20 mouse cellular contexts compared by ENCODE assay signal in genomic region chr1:138909654-138910053, GRCm38 (mm10). TPM values are rescaled to one million over a fixed set of nuclear protein-coding genes. Genes with fewer than 3 reads are reported as not detected.
DNase-seq lines count a peak whose midpoint lies in the region; ATAC-seq and TF ChIP-seq lines count a peak whose summit lies in the region.
"Had no signal": no experiment of that assay in that cellular context is flagged by ENCODE, and none has a peak within 500 bp of the region (broad histone marks: within the 10 kb centered on the region; RNA-seq: fewer than 3 reads in every experiment).

No protein-coding gene starts in this region.

- no peak overlapping the region for H3K9ac ChIP-seq in kidney, postnatal 0 days (ENCODE audit: low read depth, low read length)
- no peak overlapping the region for H3K9ac ChIP-seq in lung, postnatal 0 days (replicated peaks; ENCODE audit: low read depth)
- no peak overlapping the region for H3K9ac ChIP-seq in stomach, embryonic 14.5 days (replicated peaks; ENCODE audit: low read depth, low read length)
- H3K9ac ChIP-seq: embryonic facial prominence, embryonic 15.5 days; forebrain, embryonic 15.5 days; heart, embryonic 12.5 days; hindbrain, embryonic 14.5 days had no signal

- WGBS in kidney, postnatal 0 days, result 20% methylated on average over 2 of the region's 2 CpGs
- 34% methylated on average over 2 of the region's 2 CpGs for WGBS in lung, postnatal 0 days
- WGBS in stomach, embryonic 14.5 days, result 36% methylated on average over 2 of the region's 2 CpGs

- 0 out of 2 replicates have a peak, but pooled peaks cover 3% of the 10 kb centered on the region for H3K4me1 ChIP-seq in kidney, postnatal 0 days (replicated peaks; ENCODE audit: insufficient read depth, low read length)
- H3K4me1 ChIP-seq in lung, postnatal 0 days (ENCODE audit: insufficient read depth, low read depth, low read length), result no peaks in the 10 kb centered on the region
- H3K4me1 ChIP-seq in stomach, embryonic 14.5 days (ENCODE audit: control insufficient read depth, insufficient read depth, low read length), result no peaks in the 10 kb centered on the region; the same call in 1 of the 2 replicates
- H3K4me1 ChIP-seq: embryonic facial prominence, embryonic 15.5 days; forebrain, embryonic 10.5 days; hindbrain, embryonic 10.5 days had no signal

- no peak for TF ChIP-seq CTCF in kidney, postnatal 0 days (IDR thresholded peaks at IDR 0.05; ENCODE audit: low read depth)
- TF ChIP-seq CTCF in lung, postnatal 0 days (IDR thresholded peaks at IDR 0.05), result no peak

- TF ChIP-seq EP300 in lung, postnatal 0 days (IDR thresholded peaks at IDR 0.05), result no peak

- H3K36me3 ChIP-seq in kidney, postnatal 0 days (ENCODE audit: insufficient read depth, low read length), result no peaks in the 10 kb centered on the region
- H3K36me3 ChIP-seq in lung, postnatal 0 days (ENCODE audit: insufficient read depth, low read length), result no peaks in the 10 kb centered on the region
- H3K36me3 ChIP-seq in stomach, embryonic 14.5 days (ENCODE audit: control insufficient read depth, insufficient read depth, low read length), result no peaks in the 10 kb centered on the region
- H3K36me3 ChIP-seq: embryonic facial prominence, embryonic 15.5 days; forebrain, embryonic 10.5 days; forebrain, embryonic 15.5 days; heart, embryonic 12.5 days; hindbrain, embryonic 10.5 days had no signal

- ATAC-seq in kidney, postnatal 0 days (replicated peaks; ENCODE audit: low FRiP score, low read depth), result no peak
- peak; percentile 52 for ATAC-seq in lung, postnatal 0 days
- ATAC-seq in stomach, embryonic 14.5 days (ENCODE audit: insufficient number of reproducible peaks, insufficient read depth, low FRiP score, low read depth), result peak; percentile 24; the same call in 1 of the 2 replicates
- ATAC-seq: forebrain, embryonic 15.5 days had no signal

- H3K27ac ChIP-seq in kidney, postnatal 0 days, result no peak overlapping the region
- H3K27ac ChIP-seq in lung, postnatal 0 days (ENCODE audit: low read length), result no peak overlapping the region
- no peak overlapping the region for H3K27ac ChIP-seq in stomach, embryonic 14.5 days (ENCODE audit: low read length)
- H3K27ac ChIP-seq: embryonic facial prominence, embryonic 15.5 days; forebrain, embryonic 10.5 days; forebrain, embryonic 15.5 days; heart, adult 2 months; hindbrain, embryonic 10.5 days; hindbrain, embryonic 14.5 days had no signal

- intact Hi-C loops in left cerebral cortex, postnatal 4 days (cut with DNase I), result no loop called here

- H3K9me3 ChIP-seq in kidney, postnatal 0 days (replicated peaks; ENCODE audit: low read length), result no peaks in the 10 kb centered on the region
- H3K9me3 ChIP-seq in lung, postnatal 0 days (ENCODE audit: low read length), result no peaks in the 10 kb centered on the region
- no peaks in the 10 kb centered on the region for H3K9me3 ChIP-seq in stomach, embryonic 14.5 days (ENCODE audit: control insufficient read depth, low read depth, low read length)
- H3K9me3 ChIP-seq: embryonic facial prominence, embryonic 15.5 days; forebrain, embryonic 10.5 days; forebrain, embryonic 15.5 days; heart, embryonic 12.5 days; hindbrain, embryonic 10.5 days had no signal

- H3K4me2 ChIP-seq in kidney, postnatal 0 days (ENCODE audit: low read length), result no peak overlapping the region
- no peak overlapping the region for H3K4me2 ChIP-seq in lung, postnatal 0 days (replicated peaks; ENCODE audit: low read depth, low read length)
- H3K4me2 ChIP-seq in stomach, embryonic 14.5 days (replicated peaks; ENCODE audit: low read depth, low read length), result no peak overlapping the region
- H3K4me2 ChIP-seq: embryonic facial prominence, embryonic 15.5 days; forebrain, embryonic 15.5 days; heart, embryonic 12.5 days; hindbrain, embryonic 14.5 days had no signal

- DNase-seq in kidney, postnatal 0 days (ENCODE audit: low spot score), result peak; percentile 16
- no peak for DNase-seq in kidney, postnatal 25 days
- DNase-seq in lung, postnatal 0 days (ENCODE audit: low spot score), result peak; percentile 45
- no peak for DNase-seq in lung, postnatal 25 days (ENCODE audit: low spot score)
- no peak for DNase-seq in left cerebral cortex, postnatal 4 days
- DNase-seq: adrenal gland, adult 8-10 months; adrenal gland, postnatal 36 days; cerebellum, adult 11 months; cerebellum, adult 8-10 months; embryo, embryonic 11 days; gastrocnemius, postnatal 10 days; heart, adult 2 months had no signal

- no peaks in the 10 kb centered on the region for H3K27me3 ChIP-seq in kidney, postnatal 0 days (ENCODE audit: insufficient read depth, low read length)
- H3K27me3 ChIP-seq in lung, postnatal 0 days (replicated peaks; ENCODE audit: insufficient read depth, low read length), result no peaks in the 10 kb centered on the region
- H3K27me3 ChIP-seq in stomach, embryonic 14.5 days (ENCODE audit: control insufficient read depth, insufficient read depth, low read length), result no peaks in the 10 kb centered on the region
- H3K27me3 ChIP-seq: embryonic facial prominence, embryonic 15.5 days; forebrain, embryonic 15.5 days; heart, embryonic 12.5 days had no signal

- no peak overlapping the region for H3K4me3 ChIP-seq in kidney, postnatal 0 days (replicated peaks; ENCODE audit: low read depth, low read length)
- H3K4me3 ChIP-seq in lung, postnatal 0 days (ENCODE audit: low read depth, low read length), result no peak overlapping the region
- no peak overlapping the region for H3K4me3 ChIP-seq in stomach, embryonic 14.5 days (ENCODE audit: low read depth, low read length)
- H3K4me3 ChIP-seq: embryonic facial prominence, embryonic 15.5 days; erythroblast, embryonic 14.5 days; forebrain, embryonic 10.5 days; forebrain, embryonic 15.5 days; heart, adult 2 months; heart, embryonic 12.5 days; hindbrain, embryonic 10.5 days had no signal

RNA-seq across cellular contexts. Expression of gene 2310009B15Rik, which starts 53.0 kb away (rescaled TPM):
- polyA plus RNA-seq in kidney, postnatal 0 days (2015; fragmentation: Nextera tagmentation; extraction: Ambion mirVana), result 64.6 and 74.4 TPM in 2 replicates
- polyA plus RNA-seq in lung, postnatal 0 days (2015; fragmentation: Nextera tagmentation; extraction: Ambion mirVana), result 48.3 and 53.0 TPM in 2 replicates
- 54.1 and 61.6 TPM in 2 replicates for polyA plus RNA-seq in stomach, embryonic 14.5 days (2014; fragmentation: Nextera tagmentation; extraction: Ambion mirVana)
- total RNA-seq in left cerebral cortex, postnatal 4 days (2021), result 10 to 100 TPM; 14.7 to 17.2 TPM

RNA-seq across cellular contexts. Expression of gene Dennd1b, which starts 53.6 kb away (rescaled TPM):
- 11.4 and 12.8 TPM in 2 replicates for polyA plus RNA-seq in kidney, postnatal 0 days (2015; fragmentation: Nextera tagmentation; extraction: Ambion mirVana)
- 12.6 and 14.0 TPM in 2 replicates for polyA plus RNA-seq in lung, postnatal 0 days (2015; fragmentation: Nextera tagmentation; extraction: Ambion mirVana)
- polyA plus RNA-seq in stomach, embryonic 14.5 days (2014; fragmentation: Nextera tagmentation; extraction: Ambion mirVana), result 12.8 and 13.2 TPM in 2 replicates
- 10 to 100 TPM; 18.9 to 20.0 TPM for total RNA-seq in left cerebral cortex, postnatal 4 days (2021)
- polyA plus RNA-seq: erythroblast, embryonic 14.5 days had no signal

Comparison
In these comparisons a context has a peak if more than half of its experiments do, and no peak if none do; other contexts are left out.
1. DNase-seq: peak in kidney, postnatal 0 days (single experiment) and lung, postnatal 0 days (single experiment); none in kidney, postnatal 25 days (0 of 2), lung, postnatal 25 days (single experiment) and left cerebral cortex, postnatal 4 days (single experiment).